Mouse (Mus musculus): ENCODE results near the gene Itsn1. TPM values are rescaled to one million over a fixed set of nuclear protein-coding genes. Genes with fewer than 3 reads are reported as not detected.
A peak's percentile ranks its signal among the peaks of the same experiment; 100 is the strongest.

Gene Itsn1
- polyA plus RNA-seq, 1 experiment: 43.7 TPM

GRCm38 (mm10) chr16:91838771-91839170, 109.7 kb downstream of the Itsn1 start:
- no peak for TF ChIP-seq CTCF (IDR thresholded peaks at IDR 0.05; ENCODE audit: insufficient read depth, low read length)
- H3K4me3 ChIP-seq (replicated peaks; ENCODE audit: extremely low read depth, low read depth, low read length): no peak overlapping the region
- peaks cover 2% of the 10 kb centered on the region; the same call in 1 of the 2 replicates for H3K4me1 ChIP-seq (ENCODE audit: control insufficient read depth, insufficient read depth, low read length)
- no peak for DNase-seq
- 79% methylated on average over 11 of the region's 11 CpGs for WGBS

- 36% methylated on average over 11 of the region's 11 CpGs for WGBS
- Histone ChIP-seq H3K4me1 (ENCODE audit: control insufficient read depth, insufficient read depth, low read length) (peaks cover 2% of the 10 kb centered on the region; the same call in 1 of the 2 replicates), H3K4me3 (replicated peaks; ENCODE audit: extremely low read depth, low read depth, low read length) (no peak overlapping the region)
- DNase-seq: no peak
- TF ChIP-seq CTCF (IDR thresholded peaks at IDR 0.05; ENCODE audit: insufficient read depth, low read length): no peak
- no peak for TF ChIP-seq POLR2A (IDR thresholded peaks at IDR 0.05; ENCODE audit: borderline replicate concordance, extremely low read depth, low read depth, low read length)
These were observed 110.4 kb downstream of the Itsn1 start for GRCm38 (mm10) chr16:91839462-91839861.

DNA sequence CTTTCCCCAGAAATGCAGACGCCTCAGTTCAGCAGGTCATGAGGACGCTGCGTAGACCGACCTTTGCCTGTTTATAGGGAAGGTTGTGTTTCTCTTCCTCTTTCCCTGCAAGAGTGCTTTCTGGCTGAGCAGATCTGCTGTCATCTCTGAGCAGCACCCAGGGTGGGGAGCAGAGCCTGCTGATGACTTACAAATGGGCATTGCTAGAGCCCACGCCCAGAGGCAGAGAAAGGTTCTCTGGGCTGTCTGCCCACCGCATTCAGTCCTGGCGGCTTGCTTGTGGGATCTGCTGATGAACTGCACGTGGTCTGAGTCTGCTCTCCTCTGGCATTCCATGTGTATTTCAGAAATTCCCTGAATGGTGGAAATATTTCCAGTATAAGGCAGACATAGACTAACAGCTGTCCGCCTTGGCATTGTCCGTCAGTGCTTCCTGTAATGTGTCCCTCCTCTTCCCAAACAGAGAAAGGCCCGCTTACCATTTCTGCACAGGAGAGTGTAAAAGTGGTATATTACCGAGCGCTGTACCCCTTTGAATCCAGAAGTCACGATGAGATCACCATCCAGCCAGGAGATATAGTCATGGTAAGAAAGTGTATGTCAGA, 112.0 kb downstream of the Itsn1 start:
- Histone ChIP-seq H3K4me3 (replicated peaks; ENCODE audit: extremely low read depth, low read depth, low read length) (no peak overlapping the region), H3K4me1 (ENCODE audit: control insufficient read depth, insufficient read depth, low read length) (peaks cover 2% of the 10 kb centered on the region; the same call in 1 of the 2 replicates)
- DNase-seq: no peak
- TF ChIP-seq POLR2A (IDR thresholded peaks at IDR 0.05; ENCODE audit: borderline replicate concordance, extremely low read depth, low read depth, low read length): no peak
- TF ChIP-seq CTCF (IDR thresholded peaks at IDR 0.05; ENCODE audit: insufficient read depth, low read length): no peak
- 69% methylated on average over 14 of the region's 14 CpGs for WGBS

DNA sequence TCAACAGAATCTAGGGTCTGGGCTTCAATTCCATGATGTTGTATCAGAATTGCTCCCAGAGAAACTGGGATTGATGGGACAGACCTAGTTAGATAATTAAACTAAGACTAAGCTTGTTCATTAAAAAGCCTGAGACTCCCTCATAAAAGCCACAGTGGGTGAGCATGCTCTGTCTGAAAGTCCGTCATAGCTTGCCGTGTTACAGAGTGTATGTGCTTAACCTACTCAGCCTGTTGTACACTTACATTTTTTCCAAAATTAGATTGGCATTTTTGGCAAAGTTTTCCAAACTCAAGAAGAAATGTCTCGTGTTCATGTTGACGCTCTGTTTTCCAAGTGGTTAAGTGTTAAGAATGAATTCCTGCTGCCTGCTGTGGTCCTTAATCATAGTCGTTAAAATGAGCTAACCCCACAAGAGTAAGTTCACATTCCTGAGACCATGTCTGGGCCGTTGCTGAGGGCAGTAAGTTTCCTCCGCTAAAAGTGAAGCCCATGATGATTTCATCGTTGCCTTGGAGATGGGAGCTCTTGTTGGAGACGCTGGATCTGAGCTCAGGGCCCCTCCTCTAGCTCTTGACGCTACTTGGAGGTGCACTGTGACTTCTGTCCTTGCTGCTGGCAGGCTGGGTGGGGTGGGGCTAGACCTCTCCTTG, 117.1 kb downstream of the Itsn1 start:
- TF ChIP-seq CTCF (IDR thresholded peaks at IDR 0.05; ENCODE audit: insufficient read depth, low read length) (no peak), POLR2A (IDR thresholded peaks at IDR 0.05; ENCODE audit: borderline replicate concordance, extremely low read depth, low read depth, low read length) (no peak)
- DNase-seq: peak; percentile 49
- Histone ChIP-seq H3K4me3 (replicated peaks; ENCODE audit: extremely low read depth, low read depth, low read length) (no peak overlapping the region), H3K4me1 (ENCODE audit: control insufficient read depth, insufficient read depth, low read length) (peaks cover 7% of the 10 kb centered on the region; the same call in 1 of the 2 replicates)
- WGBS: 47% methylated on average over 10 of the region's 10 CpGs

GRCm38 (mm10) chr16:91847525-91848225, 118.6 kb downstream of the Itsn1 start:
- H3K4me3 ChIP-seq (replicated peaks; ENCODE audit: extremely low read depth, low read depth, low read length): no peak overlapping the region
- TF ChIP-seq CTCF (IDR thresholded peaks at IDR 0.05; ENCODE audit: insufficient read depth, low read length) (no peak), POLR2A (IDR thresholded peaks at IDR 0.05; ENCODE audit: borderline replicate concordance, extremely low read depth, low read depth, low read length) (no peak)
- no peak for DNase-seq
- H3K4me1 ChIP-seq (ENCODE audit: control insufficient read depth, insufficient read depth, low read length): peaks cover 7% of the 10 kb centered on the region; the same call in 1 of the 2 replicates
- WGBS: 88% methylated on average over 13 of the region's 13 CpGs

DNA sequence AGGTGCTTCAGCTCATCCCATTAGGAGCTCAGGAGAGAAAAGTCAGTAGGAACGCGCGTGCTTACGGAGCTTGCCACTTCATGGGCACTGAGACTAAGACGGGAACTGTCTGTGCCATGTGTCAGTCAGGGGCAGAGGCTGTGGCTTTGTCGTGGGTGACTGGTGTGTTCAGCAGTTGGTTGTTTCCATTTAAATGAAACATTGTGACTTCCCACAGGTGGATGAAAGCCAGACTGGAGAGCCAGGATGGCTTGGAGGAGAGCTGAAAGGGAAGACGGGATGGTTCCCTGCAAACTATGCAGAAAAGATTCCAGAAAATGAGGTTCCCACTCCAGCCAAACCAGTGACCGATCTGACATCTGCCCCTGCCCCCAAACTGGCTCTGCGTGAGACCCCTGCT, 119.4 kb downstream of the Itsn1 start:
- DNase-seq: no peak
- H3K4me3 ChIP-seq (replicated peaks; ENCODE audit: extremely low read depth, low read depth, low read length): no peak overlapping the region
- 79% methylated on average over 9 of the region's 9 CpGs for WGBS
- H3K4me1 ChIP-seq (ENCODE audit: control insufficient read depth, insufficient read depth, low read length): peaks cover 7% of the 10 kb centered on the region; the same call in 1 of the 2 replicates
- TF ChIP-seq POLR2A (IDR thresholded peaks at IDR 0.05; ENCODE audit: borderline replicate concordance, extremely low read depth, low read depth, low read length) (no peak), CTCF (IDR thresholded peaks at IDR 0.05; ENCODE audit: insufficient read depth, low read length) (no peak)

DNA sequence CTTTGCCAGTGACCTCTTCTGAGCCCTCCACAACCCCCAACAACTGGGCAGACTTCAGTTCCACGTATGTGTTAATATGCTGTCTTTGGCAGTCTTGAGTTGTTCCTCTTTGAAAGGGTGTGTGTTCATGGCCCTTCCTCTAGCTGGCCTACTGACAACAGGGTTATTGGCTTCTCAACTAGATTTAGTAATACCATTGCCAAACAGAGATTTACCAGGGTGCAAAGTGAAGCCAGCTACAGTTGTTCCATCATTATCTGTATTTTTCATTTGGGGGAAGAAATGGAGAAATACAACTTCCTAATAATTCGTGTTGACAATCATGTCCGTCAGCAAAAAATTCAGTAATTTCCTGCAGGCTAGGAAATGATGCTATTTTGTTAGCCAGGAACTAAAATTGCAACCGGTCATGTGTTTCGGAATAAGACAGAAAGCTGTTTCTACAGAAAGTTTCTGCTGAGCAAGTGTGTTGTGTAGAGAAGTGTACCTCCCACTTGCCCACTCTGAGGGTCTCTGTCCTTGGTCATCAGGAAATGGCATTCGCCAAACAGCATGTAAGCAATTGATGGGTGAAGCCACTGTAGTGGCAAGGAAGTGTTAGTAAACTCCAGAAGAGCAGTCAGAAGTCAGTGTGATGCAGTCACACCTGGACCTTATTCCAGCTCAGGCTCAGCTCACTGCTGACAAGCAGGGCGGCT, 120.0 kb downstream of the Itsn1 start:
- WGBS: 72% methylated on average over 7 of the region's 7 CpGs
- peaks cover 7% of the 10 kb centered on the region; the same call in 1 of the 2 replicates for H3K4me1 ChIP-seq (ENCODE audit: control insufficient read depth, insufficient read depth, low read length)
- no peak for DNase-seq
- H3K4me3 ChIP-seq (replicated peaks; ENCODE audit: extremely low read depth, low read depth, low read length): no peak overlapping the region
- no peak for TF ChIP-seq CTCF (IDR thresholded peaks at IDR 0.05; ENCODE audit: insufficient read depth, low read length)
- TF ChIP-seq POLR2A (IDR thresholded peaks at IDR 0.05; ENCODE audit: borderline replicate concordance, extremely low read depth, low read depth, low read length): no peak

GRCm38 (mm10) chr16:91850175-91850574, 121.1 kb downstream of the Itsn1 start:
- no peak for TF ChIP-seq POLR2A (IDR thresholded peaks at IDR 0.05; ENCODE audit: borderline replicate concordance, extremely low read depth, low read depth, low read length)
- TF ChIP-seq CTCF (IDR thresholded peaks at IDR 0.05; ENCODE audit: insufficient read depth, low read length): no peak
- 73% methylated on average over 3 of the region's 3 CpGs for WGBS
- Histone ChIP-seq H3K4me3 (replicated peaks; ENCODE audit: extremely low read depth, low read depth, low read length) (no peak overlapping the region), H3K4me1 (ENCODE audit: control insufficient read depth, insufficient read depth, low read length) (peaks cover 7% of the 10 kb centered on the region; the same call in 1 of the 2 replicates)
- no peak for DNase-seq
